Mouse (Mus musculus) liver, embryonic 16.5 days (tissue): ENCODE results near the gene Ptpa. TPM values are rescaled to one million over a fixed set of nuclear protein-coding genes. Genes with fewer than 3 reads are reported as not detected.

Source experiments
- ATAC-seq: fragments of 200-750 bp; cut with Nextera tagmentation; 2 replicates; pipeline ENCODE4 v1.8.0; 2017; ENCODE audit warnings: low read depth, mild to moderate bottlenecking, moderate number of reproducible peaks, moderate library complexity
- H3K27ac ChIP-seq: fragments of 300-500 bp; sonication (generic); 2 replicates; pipeline ENCODE4 v1.5.1; 2014; ENCODE audit warnings: mild to moderate bottlenecking, low read length
- H3K27me3 ChIP-seq: fragments of 300-500 bp; sonication (generic); 2 replicates; pipeline ENCODE4 v1.6.1; 2014; ENCODE audit warnings: low read depth, low read length, mixed read lengths; ENCODE audit not compliant: control insufficient read depth, insufficient read depth
- H3K36me3 ChIP-seq: fragments of 300-500 bp; sonication (generic); 2 replicates; pipeline ENCODE4 v1.6.1; 2014; ENCODE audit warnings: mild to moderate bottlenecking; ENCODE audit not compliant: control insufficient read depth, insufficient read depth
- H3K4me1 ChIP-seq: fragments of 300-500 bp; sonication (generic); 2 replicates; pipeline ENCODE4 v1.6.1; 2014; ENCODE audit warnings: low read depth, low read length, mixed read lengths; ENCODE audit not compliant: control insufficient read depth
- H3K4me2 ChIP-seq: fragments of 300-500 bp; sonication (generic); 2 replicates; pipeline ENCODE4 v1.6.1; 2014; ENCODE audit warnings: low read depth, low read length, mixed read lengths
- H3K4me3 ChIP-seq: fragments of 300-500 bp; sonication (generic); 2 replicates; pipeline ENCODE4 v1.5.1; 2014; ENCODE audit warnings: low read depth, mild to moderate bottlenecking, low read length
- H3K9ac ChIP-seq: fragments of 300-500 bp; sonication (generic); 2 replicates; pipeline ENCODE4 v1.6.1; 2014; ENCODE audit warnings: low read depth, low read length
- H3K9me3 ChIP-seq: fragments of 300-500 bp; sonication (generic); replicated peaks from 2 replicates; pipeline ENCODE4 v1.6.1; 2016; ENCODE audit warnings: low read length; ENCODE audit not compliant: control insufficient read depth
- WGBS: fragments of 180-500 bp; shearing (Covaris S2); extraction: QIAGEN DNeasy Blood & Tissue Kit; methylation state at CpG from one replicate; pipeline ENCODE4 v1.1.7; 2014; ENCODE audit not compliant: insufficient replicate concordance; 5-methylcytosine and 5-hydroxymethylcytosine counted together
- polyA plus RNA-seq: library from polyadenylated mRNA; unstranded; fragments of >200 nt; fragmentation: Nextera tagmentation; extraction: Ambion mirVana; gene quantifications from 2 replicates; pipeline ENCODE4 v1.2.1, GENCODE M21; 2015

Gene Ptpa
- polyA plus RNA-seq = 121 TPM in 2 replicates

DNA sequence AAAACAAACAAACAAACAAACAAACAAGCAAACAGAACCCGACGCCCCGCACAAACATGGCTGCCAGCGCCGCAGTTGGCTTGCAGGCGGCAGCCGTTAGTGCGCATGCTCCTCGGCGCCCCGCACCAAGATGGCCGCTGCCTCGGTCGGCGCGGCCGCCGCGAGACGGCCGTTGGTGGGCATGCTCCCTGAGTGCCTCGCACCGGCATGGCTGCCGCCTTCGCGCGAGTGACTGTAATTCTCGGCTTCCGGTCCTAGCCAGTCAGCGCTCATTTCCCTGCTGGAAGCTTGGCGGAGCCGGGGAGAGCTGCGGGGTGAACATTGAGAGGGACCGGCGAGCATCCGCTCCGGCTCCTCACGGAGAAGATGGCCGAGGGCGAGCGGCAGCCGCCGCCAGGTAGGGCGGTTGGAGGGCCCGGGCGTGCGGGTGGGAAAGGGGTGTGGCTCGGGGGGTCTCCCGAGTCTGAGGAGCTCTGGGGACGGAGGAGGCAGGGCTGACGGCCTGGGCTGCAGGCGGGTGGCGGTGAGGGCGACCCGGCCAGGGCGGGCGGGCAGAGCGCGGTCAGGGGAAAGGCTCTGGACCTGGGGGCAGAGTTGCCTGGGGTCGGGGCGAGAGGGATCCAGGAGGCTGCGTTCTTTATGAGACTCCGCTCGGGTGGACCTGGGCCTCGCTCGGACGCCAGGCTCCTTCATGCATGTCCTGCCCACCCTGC is at the start of gene Ptpa:
Gene Ptpa (plus strand): TSS at position 104 of the 713 bp plus-strand sequence.
- ATAC-seq = peak; percentile 68
- peaks cover 41% of the 10 kb centered on the region for H3K4me1 ChIP-seq
- under 1% methylated on average over 65 of the region's 67 CpGs for WGBS

DNA sequence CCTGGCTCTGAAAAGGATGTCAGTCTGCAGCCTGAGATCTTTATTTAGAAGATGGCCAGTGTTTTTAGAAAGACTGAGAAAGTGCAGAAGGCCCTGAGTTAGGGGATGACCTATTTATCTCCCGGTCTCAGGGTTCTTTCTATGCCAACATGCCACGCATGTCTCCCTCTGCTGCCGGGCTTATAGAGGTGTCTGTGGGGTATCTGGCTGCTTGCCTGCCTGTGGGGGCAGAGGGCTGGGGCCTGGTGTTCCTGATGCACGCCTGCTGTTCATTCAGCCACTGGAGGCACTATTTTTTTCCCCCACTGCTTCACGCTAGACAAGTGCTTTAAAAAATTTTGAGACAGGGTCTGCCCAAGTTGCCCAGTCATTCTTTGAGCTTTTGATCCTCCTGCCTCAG is 49.6 kb upstream of the Ptpa start:
- H3K27me3 ChIP-seq = no peaks in the 10 kb centered on the region
- whole genome bisulfite sequencing = 55% methylated on average over 5 of the region's 5 CpGs
- no peak overlapping the region for H3K9ac ChIP-seq
- H3K4me1 ChIP-seq = peaks cover 13% of the 10 kb centered on the region
- no peak overlapping the region for H3K4me2 ChIP-seq
- peaks cover 9% of the 10 kb centered on the region for H3K36me3 ChIP-seq
- H3K27ac ChIP-seq = no peak overlapping the region
- H3K9me3 ChIP-seq = no peaks in the 10 kb centered on the region
- H3K4me3 ChIP-seq = no peak overlapping the region
- no peak for ATAC-seq

More for the DNA sequence above, at the start of gene Ptpa:
- H3K4me2 ChIP-seq = peak within 1 kb of the TSS; percentile 88
- H3K36me3 ChIP-seq = no peaks in the 10 kb centered on the region
- H3K4me3 ChIP-seq = peak within 1 kb of the TSS; percentile 99
- H3K27ac ChIP-seq = peak within 1 kb of the TSS; percentile 97
- peak within 1 kb of the TSS; percentile 100 for H3K9ac ChIP-seq
- H3K9me3 ChIP-seq = no peaks in the 10 kb centered on the region
- H3K27me3 ChIP-seq = no peaks in the 10 kb centered on the region

- no peak for ATAC-seq
- Histone ChIP-seq H3K27ac (no peak overlapping the region), H3K9ac (no peak overlapping the region), H3K4me1 (no peaks in the 10 kb centered on the region), H3K36me3 (peaks cover 18% of the 10 kb centered on the region), H3K27me3 (no peaks in the 10 kb centered on the region), H3K9me3 (no peaks in the 10 kb centered on the region), H3K4me3 (no peak overlapping the region), H3K4me2 (no peak overlapping the region)
- 87% methylated on average over 8 of the region's 8 CpGs for WGBS
Observed at GRCm38 (mm10) chr2:30371544-30371943, 44.3 kb upstream of the Ptpa start.

DNA sequence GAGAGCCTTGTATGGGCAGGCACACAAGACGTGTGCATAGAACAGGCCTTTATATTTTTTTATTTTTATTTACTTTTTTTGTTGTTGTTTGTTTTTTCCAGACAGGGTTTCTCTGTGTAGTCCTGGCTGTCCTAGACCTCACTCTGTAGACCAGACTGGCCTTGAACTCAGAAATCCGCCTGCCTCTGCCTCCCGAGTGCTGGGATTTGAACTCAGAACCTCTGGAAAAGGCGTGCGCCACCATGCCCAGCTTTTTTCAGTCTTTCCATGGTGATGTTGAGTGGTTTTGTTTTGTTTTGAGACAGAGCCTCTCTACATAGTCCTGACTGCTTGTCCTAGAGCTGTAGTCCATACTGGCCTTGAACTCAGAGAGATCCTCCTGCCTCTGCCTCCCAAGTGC is 43.1 kb upstream of the Ptpa start:
- H3K4me1 ChIP-seq = no peaks in the 10 kb centered on the region
- H3K9ac ChIP-seq = no peak overlapping the region
- no peak overlapping the region for H3K27ac ChIP-seq
- no peak overlapping the region for H3K4me3 ChIP-seq
- H3K36me3 ChIP-seq = peaks cover 18% of the 10 kb centered on the region
- H3K27me3 ChIP-seq = no peaks in the 10 kb centered on the region
- H3K4me2 ChIP-seq = no peak overlapping the region
- WGBS = 86% methylated on average over 5 of the region's 5 CpGs
- no peak for ATAC-seq
- H3K9me3 ChIP-seq = no peaks in the 10 kb centered on the region

GRCm38 (mm10) chr2:30375893-30376292 is 39.9 kb upstream of the Ptpa start:
- no peak overlapping the region for H3K27ac ChIP-seq
- no peak overlapping the region for H3K4me2 ChIP-seq
- H3K4me1 ChIP-seq = peaks cover 16% of the 10 kb centered on the region
- H3K27me3 ChIP-seq = no peaks in the 10 kb centered on the region
- no peaks in the 10 kb centered on the region for H3K9me3 ChIP-seq
- no peak overlapping the region for H3K4me3 ChIP-seq
- peaks cover 8% of the 10 kb centered on the region for H3K36me3 ChIP-seq
- no peak overlapping the region for H3K9ac ChIP-seq
- 78% methylated on average over 10 of the region's 10 CpGs for WGBS
- ATAC-seq = no peak

- Histone ChIP-seq H3K9ac (no peak overlapping the region), H3K4me2 (no peak overlapping the region), H3K9me3 (no peaks in the 10 kb centered on the region), H3K27me3 (no peaks in the 10 kb centered on the region), H3K4me3 (no peak overlapping the region), H3K4me1 (peaks cover 27% of the 10 kb centered on the region), H3K27ac (no peak overlapping the region), H3K36me3 (peaks cover 7% of the 10 kb centered on the region)
- 67% methylated on average over 5 of the region's 5 CpGs for WGBS
- ATAC-seq = no peak
Observed at GRCm38 (mm10) chr2:30377721-30378120, 38.1 kb upstream of the Ptpa start.

DNA sequence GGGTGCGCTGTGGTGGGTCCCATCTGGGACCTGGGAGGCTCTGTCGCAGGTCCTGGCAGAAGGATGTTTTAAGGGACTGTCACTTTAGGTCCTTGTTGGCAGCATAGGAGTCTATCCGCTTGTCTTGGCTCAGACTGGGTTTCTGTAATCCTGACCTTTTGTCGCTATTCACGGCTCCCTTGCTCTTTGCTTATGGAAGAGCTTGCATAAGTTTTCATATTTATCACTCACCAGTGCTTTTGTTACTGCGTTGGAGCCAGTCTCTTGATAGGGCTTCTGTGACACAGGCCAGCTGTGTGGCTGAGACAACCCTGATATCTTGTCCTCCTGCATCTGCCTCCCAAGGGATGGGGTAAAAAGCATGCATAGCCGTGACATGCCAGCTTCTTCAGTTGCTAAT is 36.5 kb upstream of the Ptpa start:
- Histone ChIP-seq H3K4me2 (no peak overlapping the region), H3K9me3 (no peaks in the 10 kb centered on the region), H3K27ac (no peak overlapping the region), H3K4me1 (peaks cover 27% of the 10 kb centered on the region), H3K9ac (no peak overlapping the region), H3K4me3 (no peak overlapping the region), H3K36me3 (0 out of 2 replicates have a peak, but pooled peaks cover 2% of the 10 kb centered on the region), H3K27me3 (no peaks in the 10 kb centered on the region)
- WGBS = 67% methylated on average over 7 of the region's 7 CpGs
- ATAC-seq = 0 out of 2 replicates have a peak, but pooled peaks have one; percentile 35

- peak; percentile 42; the same call in 1 of the 2 replicates for ATAC-seq
- H3K27ac ChIP-seq = peak overlapping the region; percentile 35; the same call in 1 of the 2 replicates
Observed at GRCm38 (mm10) chr2:30380564-30381376, 35.1 kb upstream of the Ptpa start.

GRCm38 (mm10) chr2:30381377-30381725 is 34.5 kb upstream of the Ptpa start:
- H3K9me3 ChIP-seq = no peaks in the 10 kb centered on the region
- peak; percentile 45 for ATAC-seq
- no peak overlapping the region for H3K9ac ChIP-seq
- peaks cover 27% of the 10 kb centered on the region for H3K4me1 ChIP-seq
- no peak overlapping the region for H3K4me2 ChIP-seq
- no peak overlapping the region for H3K4me3 ChIP-seq
- WGBS = 48% methylated on average over 4 of the region's 4 CpGs
- no peak overlapping the region for H3K27ac ChIP-seq
- no peaks in the 10 kb centered on the region for H3K27me3 ChIP-seq
- 0 out of 2 replicates have a peak, but pooled peaks cover 2% of the 10 kb centered on the region for H3K36me3 ChIP-seq

More at GRCm38 (mm10) chr2:30380564-30381376, 35.1 kb upstream of the Ptpa start:
- Histone ChIP-seq H3K9ac (no peak overlapping the region), H3K27me3 (no peaks in the 10 kb centered on the region), H3K4me2 (no peak overlapping the region; the same call in 1 of the 2 replicates), H3K9me3 (no peaks in the 10 kb centered on the region), H3K36me3 (0 out of 2 replicates have a peak, but pooled peaks cover 2% of the 10 kb centered on the region), H3K4me3 (no peak overlapping the region), H3K4me1 (peaks cover 27% of the 10 kb centered on the region)
- WGBS = 67% methylated on average over 10 of the region's 10 CpGs
